Mouse (Mus musculus) stomach, postnatal 0 days (tissue): ENCODE data around the gene Dusp12. TPM values are rescaled to one million over a fixed set of nuclear protein-coding genes. Genes with fewer than 3 reads are reported as not detected.

Source experiments
- ATAC-seq: fragments of 200-750 bp; cut with Nextera tagmentation; 2 replicates; pipeline ENCODE4 v1.8.0; 2017; ENCODE audit not compliant: low FRiP score, low TSS enrichment
- DNase-seq: peaks from one replicate; pipeline ENCODE4 v3.0.0-alpha.2; 2016; ENCODE audit warnings: low spot score
- H3K27ac ChIP-seq: fragments of 300-500 bp; sonication (generic); replicated peaks from 2 replicates; pipeline ENCODE4 v1.5.1; 2014; ENCODE audit warnings: mild to moderate bottlenecking, control low read depth
- H3K27me3 ChIP-seq: fragments of 300-500 bp; sonication (generic); 2 replicates; pipeline ENCODE4 v1.6.1; 2014; ENCODE audit warnings: low read length; ENCODE audit not compliant: control insufficient read depth, insufficient read depth
- H3K36me3 ChIP-seq: fragments of 300-500 bp; sonication (generic); 2 replicates; pipeline ENCODE4 v1.6.1; 2014; ENCODE audit warnings: low read length, mixed read lengths; ENCODE audit not compliant: control insufficient read depth, insufficient read depth
- H3K4me1 ChIP-seq: fragments of 300-500 bp; sonication (generic); replicated peaks from 2 replicates; pipeline ENCODE4 v1.6.1; 2014; ENCODE audit warnings: antibody characterized with exemption; ENCODE audit not compliant: control insufficient read depth, insufficient read depth
- H3K4me2 ChIP-seq: fragments of 300-500 bp; sonication (generic); replicated peaks from 2 replicates; pipeline ENCODE4 v1.6.1; 2014; ENCODE audit warnings: low read depth, mild to moderate bottlenecking, control low read depth, moderate library complexity
- H3K4me3 ChIP-seq: fragments of 300-500 bp; sonication (generic); 2 replicates; pipeline ENCODE4 v1.5.1; 2014; ENCODE audit warnings: low read depth, low read length, control low read depth
- H3K9ac ChIP-seq: fragments of 300-500 bp; sonication (generic); 2 replicates; pipeline ENCODE4 v1.6.1; 2014; ENCODE audit warnings: mild to moderate bottlenecking, low read length, control low read depth, mixed read lengths
- H3K9me3 ChIP-seq: fragments of 300-500 bp; sonication (generic); 2 replicates; pipeline ENCODE4 v1.6.1; 2016; ENCODE audit warnings: low read length; ENCODE audit not compliant: control insufficient read depth
- CTCF ChIP-seq: IDR thresholded peaks from 2 replicates; pipeline ENCODE4 v1.5.1; 2016; ENCODE audit warnings: antibody characterized with exemption, low read depth, mild to moderate bottlenecking, moderate library complexity
- EP300 ChIP-seq: optimal IDR thresholded peaks from 2 replicates; pipeline ENCODE3; 2016; ENCODE audit warnings: antibody characterized with exemption
- WGBS: fragments of 180-500 bp; shearing (Covaris S2); extraction: QIAGEN DNeasy Blood & Tissue Kit; methylation state at CpG from one replicate; pipeline ENCODE4 v1.1.7; 2014; 5-methylcytosine and 5-hydroxymethylcytosine counted together
- polyA plus RNA-seq: library from polyadenylated mRNA; unstranded; fragments of >200 nt; fragmentation: Nextera tagmentation; extraction: Ambion mirVana; gene quantifications from 2 replicates; pipeline ENCODE4 v1.2.1, GENCODE M21; 2015

The Dusp12 gene
- polyA plus RNA-seq, 1 experiment from 2014 or later, result 23.9 TPM

DNA sequence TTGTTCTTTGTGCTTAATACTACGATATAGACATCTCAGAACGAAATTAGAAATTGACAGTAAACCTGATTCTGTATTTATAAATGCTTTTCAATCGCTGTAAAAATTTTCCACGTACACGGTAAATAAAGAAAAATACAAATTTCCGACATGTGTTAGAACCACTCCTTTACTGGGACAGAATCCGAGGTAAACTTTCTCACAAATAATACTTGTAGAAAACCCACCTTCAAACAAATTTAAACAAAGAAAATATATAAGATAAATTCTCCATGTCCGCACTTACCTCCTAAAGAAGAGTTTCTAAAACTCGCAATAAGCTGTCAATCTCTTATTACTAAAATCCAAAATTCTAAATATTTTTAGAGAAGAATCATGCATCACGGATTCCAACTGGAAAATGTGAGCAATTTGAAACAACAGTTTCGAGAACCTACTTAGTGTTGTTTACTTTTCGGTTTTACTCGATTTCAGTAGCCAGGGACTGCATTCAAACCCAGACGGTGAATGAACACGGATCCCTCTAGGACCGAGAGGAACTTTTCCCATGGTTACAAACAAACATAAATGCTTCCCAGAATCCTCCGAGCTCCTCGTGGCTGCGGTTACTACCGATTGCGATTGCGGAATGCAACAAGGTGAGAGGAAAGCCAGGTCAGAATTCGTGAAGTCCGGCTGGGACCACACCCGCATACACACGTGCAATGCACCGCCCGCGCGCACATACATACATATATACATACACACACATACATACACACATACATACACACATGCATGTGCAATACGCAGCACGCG lies 17.0 kb downstream of the Dusp12 start:
- peak; percentile 83 for DNase-seq
- H3K4me2 ChIP-seq, result peak overlapping the region; percentile 77
- H3K4me3 ChIP-seq, result peak overlapping the region; percentile 87
- H3K27ac ChIP-seq, result 0 out of 2 replicates have a peak overlapping the region, but pooled peaks have one; percentile 30
- H3K36me3 ChIP-seq, result no peaks in the 10 kb centered on the region
- H3K9ac ChIP-seq, result peak overlapping the region; percentile 83
- ATAC-seq, result peak; percentile 87
- no peaks in the 10 kb centered on the region for H3K9me3 ChIP-seq
- no peak for TF ChIP-seq CTCF
- no peak for TF ChIP-seq EP300
- under 1% methylated on average over 33 of the region's 33 CpGs for WGBS
- H3K27me3 ChIP-seq, result no peaks in the 10 kb centered on the region
- H3K4me1 ChIP-seq, result 0 out of 2 replicates have a peak, but pooled peaks cover 3% of the 10 kb centered on the region

DNA sequence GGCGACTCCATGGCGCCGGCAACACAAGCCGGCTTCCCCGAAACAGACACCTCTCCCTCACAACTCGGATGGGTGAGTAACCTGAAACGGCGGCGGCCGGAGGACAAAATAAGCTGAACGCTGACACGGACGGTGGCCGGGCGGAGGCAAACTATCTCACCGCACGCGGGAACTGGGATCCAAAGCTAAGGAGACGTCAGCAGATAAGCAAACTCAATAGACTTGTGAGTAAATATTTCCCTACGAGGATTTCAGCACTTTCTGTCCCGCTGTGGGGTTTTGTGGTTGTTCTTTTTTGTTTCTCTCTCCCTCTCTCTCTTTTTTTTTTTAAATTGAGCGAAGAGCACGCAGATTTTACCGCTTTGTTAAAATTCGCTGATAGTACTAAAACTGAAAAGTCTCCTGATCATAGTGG lies 17.6 kb downstream of the Dusp12 start, which contains the start of gene Atf6:
Gene Atf6 (minus strand): TSS at position 81 of the 415 bp plus-strand sequence.
- no peaks in the 10 kb centered on the region for H3K9me3 ChIP-seq
- H3K4me1 ChIP-seq, result 0 out of 2 replicates have a peak, but pooled peaks cover 3% of the 10 kb centered on the region
- peak within 1 kb of the TSS; percentile 82 for H3K27ac ChIP-seq
- H3K27me3 ChIP-seq, result no peaks in the 10 kb centered on the region
- H3K4me3 ChIP-seq, result peak within 1 kb of the TSS; percentile 87
- peak; percentile 84 for ATAC-seq
- no peak; the same call in 1 of the 2 replicates for TF ChIP-seq CTCF
- TF ChIP-seq EP300, result peak; percentile 50
- peak; percentile 95 for DNase-seq
- peak within 1 kb of the TSS; percentile 77 for H3K4me2 ChIP-seq
- 0% methylated on average over 25 of the region's 25 CpGs for WGBS
- H3K36me3 ChIP-seq, result no peaks in the 10 kb centered on the region
- H3K9ac ChIP-seq, result peak within 1 kb of the TSS; percentile 83

DNA sequence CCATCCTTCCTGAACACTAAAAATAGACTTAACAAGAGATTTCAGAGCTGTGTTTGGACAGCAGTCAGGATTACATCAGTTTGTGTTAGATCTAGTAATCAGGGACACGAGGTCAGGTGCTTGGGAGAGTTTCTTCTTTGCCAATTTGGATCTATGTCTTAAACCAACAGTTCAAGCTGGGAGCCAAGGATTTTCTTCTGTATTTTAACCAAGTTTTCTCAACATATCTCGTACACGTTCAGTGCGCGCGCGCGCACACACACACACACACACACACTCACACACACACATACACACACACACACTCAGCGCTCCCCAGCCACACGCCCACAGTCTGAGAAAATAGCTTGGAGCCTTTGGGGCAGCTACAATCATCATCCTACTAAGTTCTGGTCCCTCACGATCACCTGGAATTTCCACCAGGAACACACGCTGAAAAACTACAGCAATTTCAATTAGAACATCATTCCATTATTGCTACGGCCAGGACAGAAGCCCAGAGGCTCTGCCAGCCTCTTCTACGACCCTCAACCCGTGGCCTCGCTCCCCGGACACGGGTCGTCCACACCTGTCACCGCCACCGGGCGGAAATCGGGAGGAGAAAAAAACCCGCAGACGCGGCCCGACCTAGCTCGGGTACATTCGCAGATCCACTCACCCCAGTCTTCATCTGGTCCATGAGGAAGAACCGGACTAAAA lies 18.2 kb downstream of the Dusp12 start:
- peak overlapping the region; percentile 83 for H3K9ac ChIP-seq
- peak; percentile 47 for ATAC-seq
- H3K27ac ChIP-seq, result peak overlapping the region; percentile 82
- 0 out of 2 replicates have a peak, but pooled peaks cover 3% of the 10 kb centered on the region for H3K4me1 ChIP-seq
- peak overlapping the region; percentile 77 for H3K4me2 ChIP-seq
- WGBS, result 2% methylated on average over 30 of the region's 30 CpGs
- TF ChIP-seq EP300, result no peak
- TF ChIP-seq CTCF, result no peak
- H3K4me3 ChIP-seq, result peak overlapping the region; percentile 87
- H3K9me3 ChIP-seq, result no peaks in the 10 kb centered on the region
- no peaks in the 10 kb centered on the region for H3K36me3 ChIP-seq
- DNase-seq, result peak; percentile 40
- H3K27me3 ChIP-seq, result no peaks in the 10 kb centered on the region

DNA sequence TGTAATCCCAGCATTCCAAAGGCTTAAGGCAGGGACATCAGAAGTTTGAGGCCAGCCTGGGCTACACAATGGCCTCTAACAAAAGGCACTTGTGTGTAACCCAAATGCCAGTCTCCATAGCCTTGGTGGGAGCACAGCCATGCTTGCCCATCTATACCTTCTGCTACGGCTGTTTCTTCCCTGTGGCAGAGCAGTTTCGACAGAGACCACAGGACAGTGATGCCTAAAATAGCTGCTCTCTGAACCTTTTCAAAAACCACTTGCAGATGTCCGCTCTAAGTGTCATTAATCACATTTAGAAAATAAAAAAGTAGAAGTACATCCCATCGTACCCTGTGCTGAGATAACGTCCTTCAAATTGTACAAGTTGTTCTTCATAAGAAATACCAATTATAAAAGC lies 19.9 kb downstream of the Dusp12 start:
- Histone ChIP-seq H3K27me3 (no peaks in the 10 kb centered on the region), H3K4me1 (0 out of 2 replicates have a peak, but pooled peaks cover 3% of the 10 kb centered on the region), H3K9ac (no peak overlapping the region), H3K4me2 (no peak overlapping the region), H3K9me3 (no peaks in the 10 kb centered on the region), H3K27ac (no peak overlapping the region), H3K4me3 (no peak overlapping the region), H3K36me3 (no peaks in the 10 kb centered on the region)
- WGBS, result 73% methylated on average over 5 of the region's 5 CpGs
- DNase-seq, result no peak
- no peak for ATAC-seq
- TF ChIP-seq CTCF (no peak), EP300 (no peak)

DNA sequence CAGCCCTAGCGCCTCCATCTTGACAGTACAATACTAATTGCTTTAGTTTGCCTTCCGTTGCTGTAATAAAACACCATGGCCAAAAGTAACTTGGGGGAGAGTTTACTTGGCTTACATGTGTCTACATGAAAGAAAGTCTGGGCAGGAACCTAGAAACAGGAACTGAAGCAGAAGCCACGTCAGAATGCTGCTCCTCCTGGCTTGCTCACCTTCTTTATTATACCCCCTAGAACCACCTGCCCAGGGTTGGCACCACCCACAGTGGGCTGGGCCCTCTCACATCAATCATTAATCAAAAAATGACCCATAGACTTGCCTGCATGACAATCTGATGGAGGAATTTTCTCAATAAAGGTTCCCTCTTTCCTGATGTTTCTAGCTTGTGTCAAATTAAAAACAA lies 20.6 kb downstream of the Dusp12 start:
- H3K4me2 ChIP-seq, result no peak overlapping the region
- no peak overlapping the region for H3K4me3 ChIP-seq
- no peak for DNase-seq
- TF ChIP-seq CTCF (no peak), EP300 (no peak)
- no peaks in the 10 kb centered on the region for H3K9me3 ChIP-seq
- 68% methylated on average over 3 of the region's 3 CpGs for WGBS
- ATAC-seq, result no peak
- H3K27ac ChIP-seq, result no peak overlapping the region
- no peaks in the 10 kb centered on the region for H3K27me3 ChIP-seq
- no peak overlapping the region for H3K9ac ChIP-seq
- H3K4me1 ChIP-seq, result 0 out of 2 replicates have a peak, but pooled peaks cover 3% of the 10 kb centered on the region
- no peaks in the 10 kb centered on the region for H3K36me3 ChIP-seq

DNA sequence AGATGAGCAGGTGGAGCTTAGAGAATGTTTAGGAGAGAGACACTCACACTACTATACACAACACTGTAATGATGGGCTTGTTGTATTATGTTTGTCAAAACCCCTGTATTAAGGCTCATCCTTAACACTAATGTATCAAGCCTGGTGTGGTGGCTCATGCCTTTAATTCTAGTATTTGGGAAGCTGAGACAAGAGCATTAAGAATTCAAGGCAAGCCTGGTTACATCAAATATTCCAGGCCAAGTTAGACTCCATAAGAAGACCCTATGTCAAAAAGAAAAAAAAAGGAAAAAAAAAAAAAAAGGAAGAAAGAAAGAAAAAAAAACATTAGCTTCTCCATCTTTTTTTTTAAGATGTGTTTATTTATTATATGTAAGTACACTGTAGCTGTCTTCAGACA lies 21.1 kb downstream of the Dusp12 start:
- H3K27me3 ChIP-seq, result no peaks in the 10 kb centered on the region
- no peaks in the 10 kb centered on the region for H3K9me3 ChIP-seq
- no peak for ATAC-seq
- H3K4me3 ChIP-seq, result no peak overlapping the region
- TF ChIP-seq CTCF, result no peak
- no peak overlapping the region for H3K4me2 ChIP-seq
- H3K9ac ChIP-seq, result no peak overlapping the region
- DNase-seq, result no peak
- no peaks in the 10 kb centered on the region for H3K36me3 ChIP-seq
- H3K4me1 ChIP-seq, result 0 out of 2 replicates have a peak, but pooled peaks cover 3% of the 10 kb centered on the region
- no peak overlapping the region for H3K27ac ChIP-seq
